Mouse (Mus musculus) E14TG2a.4 (cell line): ENCODE data around the gene Rnf126.

Experiments
- CTCF ChIP-seq: conservative IDR thresholded peaks from 2 replicates; pipeline ENCODE4 v1.5.1; 2014; ENCODE audit warnings: low read length
- POU5F1 ChIP-seq: IDR thresholded peaks from 2 replicates; pipeline ENCODE4 v1.6.1; 2014; ENCODE audit warnings: low read length, borderline replicate concordance

DNA sequence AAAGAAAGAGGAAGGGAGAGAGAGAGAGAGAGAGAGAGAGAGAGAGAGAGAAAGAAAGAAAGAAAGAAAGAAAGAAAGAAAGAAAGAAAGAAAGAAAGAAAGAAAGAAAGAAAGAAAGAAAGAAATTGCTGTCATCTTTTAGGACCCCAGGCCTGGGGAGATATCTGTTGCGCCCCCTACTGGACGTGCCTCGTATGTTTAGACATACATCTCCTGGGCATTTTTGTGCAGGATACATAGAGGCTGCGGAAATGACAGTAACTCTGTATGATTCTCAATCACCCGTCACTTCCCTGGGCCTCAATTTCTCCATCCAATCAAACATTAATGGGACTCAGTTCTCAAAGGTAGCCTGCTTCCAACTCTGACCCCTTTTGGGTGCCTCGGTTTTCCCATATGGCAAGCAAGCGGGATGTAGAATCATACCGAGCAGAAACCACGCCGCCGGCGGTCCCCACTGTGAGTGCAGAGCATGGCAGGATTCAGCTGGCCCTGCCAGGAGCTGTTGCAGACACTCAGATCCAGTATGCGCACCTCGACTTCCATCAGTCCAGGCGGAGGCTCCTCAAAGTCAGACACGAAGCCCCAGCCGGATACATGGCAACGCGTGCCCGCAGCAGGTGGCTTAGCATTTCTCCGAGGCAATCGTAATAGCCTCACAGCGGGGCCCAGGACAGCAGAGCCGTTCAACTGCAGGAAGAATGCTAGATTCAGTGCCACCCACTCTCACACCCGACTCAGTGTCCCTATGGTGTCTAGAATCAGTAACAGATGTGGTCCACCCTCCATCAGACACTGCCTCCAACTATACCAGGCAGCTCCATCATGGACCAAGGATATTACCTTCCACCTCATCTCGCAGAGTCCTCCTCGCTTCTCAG lies 17.4 kb upstream of the Rnf126 start:
- TF ChIP-seq CTCF (peak; percentile 67), POU5F1 (no peak)
